Mouse (Mus musculus) CH12.LX (cell line): ENCODE results near the gene Ofcc1. TPM values are rescaled to one million over a fixed set of nuclear protein-coding genes. Genes with fewer than 3 reads are reported as not detected.

ENCODE experiments used
- DNase-seq: peaks from one replicate; pipeline ENCODE4 v3.0.0-alpha.2; 2013; ENCODE audit errors: extremely low read depth
- H3K27ac ChIP-seq: 2 replicates; pipeline ENCODE4 v1.5.1; 2012; ENCODE audit warnings: low read depth, mild to moderate bottlenecking, control low read depth, moderate library complexity; ENCODE audit not compliant: insufficient read depth
- H3K27me3 ChIP-seq: replicated peaks from 2 replicates; pipeline ENCODE3; 2012; ENCODE audit warnings: inconsistent platforms
- H3K36me3 ChIP-seq, 2 experiments: replicated peaks in 1 of 2; 2 replicates each; pipeline versions ENCODE3 to v1.6.1; 2012; ENCODE audit warnings: inconsistent platforms in 1 of 2, low read length in 1 of 2, mild to moderate bottlenecking in 1 of 2, mixed read lengths in 1 of 2, moderate library complexity in 1 of 2; ENCODE audit not compliant: control insufficient read depth in 1 of 2, insufficient read depth in 1 of 2
- H3K4me1 ChIP-seq, 2 experiments: 2 replicates each; pipeline ENCODE4 v1.6.1; 2012; ENCODE audit warnings: inconsistent platforms in 1 of 2, moderate library complexity in 1 of 2; ENCODE audit not compliant: insufficient read depth in 2 of 2, control insufficient read depth in 1 of 2
- H3K4me2 ChIP-seq: 2 replicates; pipeline ENCODE4 v1.6.1; 2012; ENCODE audit warnings: low read depth, mild to moderate bottlenecking, control low read depth; ENCODE audit not compliant: poor library complexity, insufficient read depth, severe bottlenecking
- H3K4me3 ChIP-seq, 3 experiments: fragments of 150-350 bp in 1 of 3; sonication (generic) in 1 of 3; replicated peaks in 1 of 3; 2 replicates each; pipeline versions ENCODE3 to v1.5.1; 2011 to 2012; ENCODE audit warnings: low read depth in 2 of 3, low read length in 2 of 3, mild to moderate bottlenecking in 2 of 3, moderate library complexity in 2 of 3, control low read depth in 1 of 3, improper control_type of control experiment in 1 of 3, inconsistent platforms in 1 of 3, mixed read lengths in 1 of 3; ENCODE audit not compliant: poor library complexity in 1 of 3
- H3K79me2 ChIP-seq: replicated peaks from 2 replicates; pipeline ENCODE4 v1.6.1; 2012; ENCODE audit warnings: mild to moderate bottlenecking, moderate library complexity; ENCODE audit not compliant: control insufficient read depth, poor library complexity, insufficient read depth, severe bottlenecking; ENCODE audit errors: extremely low read depth
- H3K9ac ChIP-seq: 2 replicates; pipeline ENCODE4 v1.6.1; 2012; ENCODE audit warnings: low read depth, mild to moderate bottlenecking, control low read depth, moderate library complexity; ENCODE audit not compliant: insufficient read depth
- H3K9me3 ChIP-seq: replicated peaks from 2 replicates; pipeline ENCODE3; 2012; ENCODE audit warnings: low read length, inconsistent platforms, mixed read lengths
- BHLHE40 ChIP-seq: IDR thresholded peaks from 2 replicates; pipeline ENCODE4 v1.6.1; 2011; ENCODE audit warnings: mild to moderate bottlenecking, low read depth, low read length, improper control_type of control experiment
- CHD1 ChIP-seq: IDR thresholded peaks from 2 replicates; pipeline ENCODE4 v1.6.1; 2012; ENCODE audit warnings: low read depth, low read length, improper control_type of control experiment, inconsistent platforms
- CHD2 ChIP-seq: IDR thresholded peaks from 2 replicates; pipeline ENCODE4 v1.6.1; 2011; ENCODE audit warnings: low read length, improper control_type of control experiment
- CTCF ChIP-seq, 2 experiments: IDR thresholded peaks in 1 of 2; conservative IDR thresholded peaks in 1 of 2; 2 replicates each; pipeline ENCODE4 v1.5.1; 2011 to 2012; ENCODE audit warnings: low read depth in 2 of 2, low read length in 2 of 2, improper control_type of control experiment in 1 of 2, inconsistent platforms in 1 of 2, mild to moderate bottlenecking in 1 of 2, moderate library complexity in 1 of 2
- HCFC1 ChIP-seq: IDR thresholded peaks from 2 replicates; pipeline ENCODE4 v1.6.1; 2012; ENCODE audit warnings: low read depth, mild to moderate bottlenecking, inconsistent platforms, low read length, improper control_type of control experiment
- IRF4 ChIP-seq: IDR thresholded peaks from 2 replicates; pipeline ENCODE4 v1.6.1; 2014; ENCODE audit warnings: low read depth, mild to moderate bottlenecking, inconsistent platforms, low read length, improper control_type of control experiment
- MAFK ChIP-seq: IDR thresholded peaks from 2 replicates; pipeline ENCODE4 v1.6.1; 2011; ENCODE audit warnings: low read length, improper control_type of control experiment; ENCODE audit not compliant: insufficient replicate concordance
- MAZ ChIP-seq: IDR thresholded peaks from 2 replicates; pipeline ENCODE4 v1.6.1; 2012; ENCODE audit warnings: low read depth, mild to moderate bottlenecking, inconsistent platforms, low read length, improper control_type of control experiment, moderate library complexity
- MXI1 ChIP-seq: IDR thresholded peaks from 2 replicates; pipeline ENCODE4 v1.6.1; 2011; ENCODE audit warnings: mild to moderate bottlenecking, low read depth, low read length, improper control_type of control experiment
- NELFE ChIP-seq: IDR thresholded peaks from 2 replicates; pipeline ENCODE4 v1.6.1; 2011; ENCODE audit warnings: low read depth, low read length, improper control_type of control experiment
- NRF1 ChIP-seq: IDR thresholded peaks from 2 replicates; pipeline ENCODE4 v1.6.1; 2014; ENCODE audit warnings: low read depth, mild to moderate bottlenecking, inconsistent platforms, low read length, improper control_type of control experiment, moderate library complexity
- POLR2AphosphoS2 ChIP-seq: IDR thresholded peaks from 2 replicates; pipeline ENCODE4 v1.6.1; 2011; ENCODE audit warnings: low read depth, low read length, improper control_type of control experiment
- RAD21 ChIP-seq: IDR thresholded peaks from 2 replicates; pipeline ENCODE4 v1.6.1; 2011; ENCODE audit warnings: low read depth, mild to moderate bottlenecking, low read length, improper control_type of control experiment, moderate library complexity
- RCOR1 ChIP-seq: conservative IDR thresholded peaks from 2 replicates; pipeline ENCODE4 v1.6.1; 2012; ENCODE audit warnings: low read depth, mild to moderate bottlenecking, inconsistent platforms, low read length, improper control_type of control experiment
- SIN3A ChIP-seq: IDR thresholded peaks from 2 replicates; pipeline ENCODE4 v1.6.1; 2012; ENCODE audit warnings: low read length, improper control_type of control experiment, inconsistent platforms
- TBP ChIP-seq: conservative IDR thresholded peaks from 2 replicates; pipeline ENCODE4 v1.6.1; 2011; ENCODE audit warnings: low read depth, low read length, improper control_type of control experiment
- TCF12 ChIP-seq: IDR thresholded peaks from 2 replicates; pipeline ENCODE4 v1.6.1; 2014; ENCODE audit warnings: low read depth, mild to moderate bottlenecking, inconsistent platforms, low read length, improper control_type of control experiment
- UBTF ChIP-seq: IDR thresholded peaks from 2 replicates; pipeline ENCODE4 v1.6.1; 2012; ENCODE audit warnings: low read depth, mild to moderate bottlenecking, inconsistent platforms, low read length, improper control_type of control experiment, moderate library complexity
- USF1 ChIP-seq: IDR thresholded peaks from 2 replicates; pipeline ENCODE4 v1.6.1; 2014; ENCODE audit warnings: low read depth, mild to moderate bottlenecking, inconsistent platforms, low read length, improper control_type of control experiment
- ZKSCAN1 ChIP-seq: IDR thresholded peaks from 2 replicates; pipeline ENCODE4 v1.6.1; 2012; ENCODE audit warnings: low read depth, inconsistent platforms, low read length, improper control_type of control experiment, borderline replicate concordance
- ZNF384 ChIP-seq: IDR thresholded peaks from 2 replicates; pipeline ENCODE4 v1.6.1; 2012; ENCODE audit warnings: low read depth, low read length, improper control_type of control experiment, inconsistent platforms
- dilution Hi-C: fragments of 300-500 bp; cut with MboI; formaldehyde crosslinking; loops from 2 replicates; pipeline ENCODE4 v1.14.3; 2020; ENCODE audit warnings: low sequenced_read_pairs; ENCODE audit not compliant: extremely low pct_unique_long_range_greater_than_20kb, extremely low pct_ligation_motif_present
- in situ Hi-C: fragments of 300-500 bp; cut with MboI; formaldehyde crosslinking; loops from 3 replicates; pipeline ENCODE4 v1.14.3; 2019; ENCODE audit warnings: low sequenced_read_pairs, low pct_ligation_motif_present, low pct_unique_long_range_greater_than_20kb, mixed read lengths
- polyA plus RNA-seq: library from polyadenylated mRNA; unstranded; fragments of >175 nt; gene quantifications from 2 replicates; pipeline ENCODE4 v1.2.1, GENCODE M21; 2012; ENCODE audit warnings: low read depth; ENCODE audit not compliant: insufficient read length
- total RNA-seq, 2 experiments: library from RNA; depleted of rRNA; stranded (reverse); fragments of 300-350 nt in 1 of 2; fragments of >200 nt in 1 of 2; gene quantifications; 2 replicates each; pipeline ENCODE4 v1.2.3; 2012 to 2014

Ofcc1 gene
- total and polyA plus RNA-seq, 3 experiments, result not detected

- Histone ChIP-seq H3K9me3 (no peaks in the 10 kb centered on the region), H3K4me3 (no peak overlapping the region), H3K4me1 (no peaks in the 10 kb centered on the region), H3K4me2 (no peak overlapping the region), H3K36me3 (no peaks in the 10 kb centered on the region), H3K79me2 (no peaks in the 10 kb centered on the region), H3K9ac (no peak overlapping the region), H3K27me3 (no peaks in the 10 kb centered on the region), H3K27ac (no peak overlapping the region)
- in situ Hi-C loops (no loop called here), dilution Hi-C loops (no loop called here)
- no peak for DNase-seq
- TF ChIP-seq HCFC1 (no peak), ZNF384 (no peak), MAZ (no peak), TCF12 (no peak), UBTF (no peak), MXI1 (no peak), IRF4 (no peak), NELFE (no peak), ZKSCAN1 (no peak), BHLHE40 (no peak), USF1 (no peak)
Observed at GRCm38 (mm10) chr13:40208314-40208713, 152.9 kb downstream of the Ofcc1 start.

- no peaks in the 10 kb centered on the region for H3K27me3 ChIP-seq
- no peaks in the 10 kb centered on the region for H3K9me3 ChIP-seq
- dilution Hi-C loops (no loop called here), in situ Hi-C loops (no loop called here)
- DNase-seq, result no peak
- H3K4me3 ChIP-seq, result no peak overlapping the region
- H3K4me1 ChIP-seq, result no peaks in the 10 kb centered on the region
- no peak overlapping the region for H3K27ac ChIP-seq
- H3K4me2 ChIP-seq, result no peak overlapping the region
- H3K79me2 ChIP-seq, result no peaks in the 10 kb centered on the region
- H3K36me3 ChIP-seq, result no peaks in the 10 kb centered on the region
- no peak for TF ChIP-seq BHLHE40
- no peak for TF ChIP-seq MAZ
- TF ChIP-seq NRF1, result no peak
- no peak for TF ChIP-seq CTCF (conservative IDR thresholded peaks at IDR 0.05 in 1 of 2, IDR thresholded peaks at IDR 0.05 in 1 of 2; ENCODE audit: low read depth in 2 of 2, low read length in 2 of 2)
- no peak for TF ChIP-seq SIN3A
- TF ChIP-seq CHD1, result no peak
- no peak for TF ChIP-seq TBP
- no peak for TF ChIP-seq MAFK
- TF ChIP-seq NELFE, result no peak
- TF ChIP-seq CHD2, result no peak
- TF ChIP-seq POLR2AphosphoS2, result no peak
- no peak for TF ChIP-seq IRF4
- no peak for TF ChIP-seq USF1
- TF ChIP-seq RCOR1, result no peak
- TF ChIP-seq RAD21, result no peak
- H3K9ac ChIP-seq, result no peak overlapping the region
Observed at GRCm38 (mm10) chr13:40181786-40182185, 179.5 kb downstream of the Ofcc1 start.
